Mouse (Mus musculus): ENCODE measurements at regions not wholly inside any gene's neighbourhood (a gene's known extent, or its start where the extent isn't known, plus 50 kb on each side); places are given as distances from the start of the nearest gene placed in this dataset.
A peak's percentile ranks its signal among the peaks of the same experiment; 100 is the strongest.

DNA sequence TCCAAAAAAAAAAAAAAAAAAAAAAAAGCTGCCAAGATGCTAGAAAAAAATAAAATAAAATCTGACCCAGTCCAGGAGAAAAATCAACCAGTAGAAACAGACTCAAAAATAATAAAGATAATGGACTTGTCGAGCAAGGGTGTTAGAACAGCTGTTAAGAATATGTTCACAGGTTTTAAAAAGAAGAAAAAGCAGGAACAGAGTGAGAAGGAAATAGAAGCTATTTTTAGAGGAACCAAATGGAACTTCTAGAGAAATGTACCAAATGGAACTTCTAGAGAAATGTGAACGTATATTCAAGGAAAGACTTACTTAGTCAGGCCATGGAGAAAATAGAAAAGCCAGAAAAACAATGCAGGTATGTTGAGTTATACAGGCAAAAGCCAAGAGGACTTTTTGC, 662.4 kb upstream of the Jmjd1c start:
- no peak for DNase-seq (ENCODE audit: low spot score)

DNA sequence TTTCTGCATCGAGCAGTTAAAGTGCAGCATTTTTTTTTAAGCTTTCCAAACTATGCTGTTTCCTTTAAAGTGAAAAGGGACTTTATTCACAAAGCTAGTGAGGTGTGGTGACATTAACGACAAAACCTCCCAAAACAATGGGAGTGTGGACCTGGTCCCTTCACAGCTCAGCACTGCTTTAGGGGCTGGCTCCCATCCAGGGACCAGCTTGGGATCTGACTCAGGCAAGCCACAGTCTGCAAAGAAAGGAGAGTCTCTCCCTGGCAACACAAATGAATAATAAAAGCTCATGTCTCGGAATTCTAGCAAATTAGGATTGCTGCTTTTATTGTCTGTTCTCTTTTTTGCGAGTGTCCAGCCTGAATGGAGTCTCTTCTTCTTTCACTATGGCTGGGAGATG, 625.2 kb upstream of the Jmjd1c start:
- no peak for DNase-seq (ENCODE audit: low spot score)

GRCm38 (mm10) chr10:66472038-66472437, 623.9 kb upstream of the Jmjd1c start:
- no peak for DNase-seq (ENCODE audit: low spot score)

DNA sequence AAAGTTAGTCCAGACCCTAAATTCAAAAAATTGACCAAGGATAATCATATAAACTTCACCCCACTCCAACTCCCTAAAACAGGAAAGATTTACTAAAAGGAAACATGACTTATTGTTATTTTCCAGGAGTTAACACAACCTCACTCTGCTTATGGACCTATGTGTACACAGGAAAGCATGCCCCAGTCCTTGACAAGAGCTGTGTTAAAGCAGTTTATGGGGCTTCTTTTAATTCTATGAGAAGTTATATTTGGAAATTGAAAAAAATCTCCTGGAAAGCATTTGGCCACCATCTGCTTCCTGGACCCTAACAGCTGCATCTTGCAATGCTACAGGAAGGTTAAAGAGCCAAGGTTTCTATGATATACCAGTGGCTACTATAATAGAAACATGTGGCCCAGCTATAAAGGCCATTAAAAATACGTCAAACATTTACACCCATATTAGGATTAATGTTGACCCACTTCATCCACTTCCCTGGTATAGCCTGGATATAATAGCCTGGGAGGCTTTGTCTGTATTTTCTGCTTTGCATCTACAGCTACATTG, 620.7 kb upstream of the Jmjd1c start:
- DNase-seq (ENCODE audit: low spot score) = no peak

GRCm38 (mm10) chr10:66490871-66491270, 605.1 kb upstream of the Jmjd1c start:
- DNase-seq (ENCODE audit: low spot score) = no peak

- DNase-seq (ENCODE audit: low spot score) = no peak
Measured at GRCm38 (mm10) chr10:66491850-66492249, 604.1 kb upstream of the Jmjd1c start.

DNA sequence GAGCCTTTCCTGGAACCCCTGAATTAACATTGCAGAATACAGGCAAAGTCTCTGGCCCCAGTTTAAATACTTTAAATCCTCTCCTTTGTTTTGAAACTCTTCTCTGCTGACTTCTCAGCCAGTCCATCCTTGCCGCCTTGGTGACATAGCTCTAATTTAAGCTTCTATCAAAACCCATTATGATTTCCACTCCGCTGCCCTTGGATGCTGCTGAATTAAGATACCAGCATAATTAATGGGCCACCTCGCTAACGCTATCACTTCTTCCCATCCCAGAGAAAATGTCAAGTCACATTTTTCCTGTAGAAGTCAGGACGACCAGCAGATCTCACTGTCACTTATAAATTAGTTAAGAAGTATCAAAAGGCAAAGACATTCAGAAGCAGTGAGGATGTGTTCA, 556.1 kb upstream of the Jmjd1c start:
- DNase-seq (ENCODE audit: low spot score) = no peak

DNA sequence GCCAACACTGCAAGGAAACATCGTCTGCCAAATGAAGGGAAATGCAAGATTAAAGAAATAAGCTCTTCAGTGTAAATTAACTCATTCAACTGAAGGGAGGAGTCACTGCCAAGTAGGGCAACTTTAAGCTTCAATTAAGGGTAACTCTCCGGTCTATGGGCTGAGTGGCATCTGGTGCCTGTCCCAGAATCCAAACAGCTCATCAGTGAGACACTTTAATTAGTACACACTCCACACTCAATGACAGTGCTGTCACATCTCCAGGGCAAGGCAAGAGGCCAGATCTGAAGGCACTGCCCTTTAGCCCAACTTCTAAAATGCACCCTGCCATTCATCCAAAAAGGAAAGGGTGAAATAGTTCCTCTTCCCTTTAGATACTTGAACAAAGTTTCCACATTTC, 549.3 kb upstream of the Jmjd1c start:
- no peak for DNase-seq (ENCODE audit: low spot score)

GRCm38 (mm10) chr10:66547660-66548059, 548.3 kb upstream of the Jmjd1c start:
- DNase-seq (ENCODE audit: low spot score) = no peak

DNA sequence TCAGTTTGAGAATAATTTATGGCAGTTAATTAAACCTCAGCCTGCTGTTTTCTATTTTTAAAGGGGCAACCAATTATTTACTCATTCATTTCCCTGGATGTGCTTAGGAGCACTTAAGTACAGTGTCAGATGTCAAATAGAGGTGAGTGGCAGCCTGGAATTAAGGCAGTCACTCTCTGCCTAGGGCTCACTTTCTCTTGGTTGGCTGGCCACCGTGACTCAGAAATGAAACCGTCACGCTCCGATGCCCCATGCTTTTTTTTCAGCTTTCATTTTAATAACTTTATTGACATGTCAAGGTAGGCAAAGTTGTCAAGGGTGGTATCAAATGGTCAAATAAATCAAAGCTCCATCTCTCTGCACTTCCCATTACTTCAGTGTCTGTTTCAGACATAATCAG, 547.9 kb upstream of the Jmjd1c start:
- no peak for DNase-seq (ENCODE audit: low spot score)

GRCm38 (mm10) chr10:66552919-66553318, 543.0 kb upstream of the Jmjd1c start:
- DNase-seq (ENCODE audit: low spot score) = no peak

DNA sequence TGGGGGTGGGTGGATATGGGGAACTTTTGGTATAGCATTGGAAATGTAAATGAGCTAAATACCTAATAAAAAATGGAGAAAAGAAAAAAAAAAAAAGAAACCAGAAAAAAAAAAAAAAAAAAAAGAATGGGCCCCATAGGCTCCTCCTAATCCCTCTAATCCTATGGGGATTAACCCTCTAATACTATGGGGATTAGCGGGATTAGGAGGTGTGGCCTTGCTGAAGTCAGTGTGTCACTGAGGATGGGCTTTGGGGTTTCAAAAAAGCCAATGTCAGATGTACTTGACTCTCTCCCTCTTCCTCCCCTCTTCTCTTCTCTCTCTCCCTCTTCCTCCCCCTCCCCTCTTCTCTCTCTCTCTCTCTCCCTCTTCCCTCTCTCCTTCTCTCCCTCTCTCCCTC, 541.7 kb upstream of the Jmjd1c start:
- DNase-seq (ENCODE audit: low spot score) = no peak

- DNase-seq (ENCODE audit: low spot score) = no peak
Measured at GRCm38 (mm10) chr10:66558097-66558840, 537.7 kb upstream of the Jmjd1c start.

GRCm38 (mm10) chr10:66565374-66565773, 530.6 kb upstream of the Jmjd1c start:
- DNase-seq (ENCODE audit: low spot score) = no peak

- DNase-seq (ENCODE audit: low spot score) = peak; percentile 29
Measured at GRCm38 (mm10) chr10:66574846-66575535, 520.9 kb upstream of the Jmjd1c start.

- DNase-seq (ENCODE audit: low spot score) = no peak
Measured at GRCm38 (mm10) chr10:66593001-66593400, 502.9 kb upstream of the Jmjd1c start.

DNA sequence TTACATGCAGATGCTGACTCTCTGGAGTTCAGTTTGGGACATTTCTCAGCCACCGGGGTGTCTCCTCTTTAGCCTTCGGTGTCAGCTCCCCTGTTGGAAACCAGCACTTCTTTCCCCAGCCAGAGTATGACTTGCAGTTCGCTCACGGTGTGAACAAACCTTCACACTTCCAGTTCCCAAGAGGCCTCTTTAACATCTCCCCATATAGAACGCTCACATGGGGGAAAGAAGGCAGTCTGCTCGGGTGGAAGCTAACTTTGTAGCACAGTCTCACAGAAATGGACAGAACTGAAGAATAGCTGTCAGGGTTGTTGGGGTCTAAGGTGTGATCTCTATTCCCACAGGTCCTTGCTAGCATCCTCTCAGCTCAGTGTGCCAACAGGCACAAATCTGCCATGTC, 502.4 kb upstream of the Jmjd1c start:
- no peak for DNase-seq (ENCODE audit: low spot score)

- no peak for DNase-seq (ENCODE audit: low spot score)
Measured at GRCm38 (mm10) chr10:66597952-66598351, 498.0 kb upstream of the Jmjd1c start.

DNA sequence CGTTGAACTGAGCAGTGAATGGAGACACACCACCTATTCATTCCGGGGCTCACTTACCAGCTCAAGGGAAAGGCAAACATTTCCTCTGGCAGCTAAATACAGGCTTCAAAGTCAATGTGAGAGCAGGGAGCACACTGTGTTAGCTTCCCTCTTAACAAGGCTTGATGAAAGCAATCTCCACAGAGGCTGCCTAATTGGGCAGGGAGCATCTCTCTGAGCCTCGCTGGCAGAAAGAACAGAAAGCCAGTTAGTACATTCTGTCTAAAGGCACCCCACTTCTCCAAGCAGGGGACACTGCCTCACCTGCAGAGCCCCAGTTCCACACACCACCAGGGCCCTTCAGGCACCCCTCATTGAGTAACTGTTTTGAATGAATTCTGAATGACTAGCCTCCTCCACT, 488.8 kb upstream of the Jmjd1c start:
- no peak for DNase-seq (ENCODE audit: low spot score)

- no peak for DNase-seq (ENCODE audit: low spot score)
Measured at GRCm38 (mm10) chr10:66616280-66616679, 479.6 kb upstream of the Jmjd1c start.

GRCm38 (mm10) chr10:66630996-66631395, 464.9 kb upstream of the Jmjd1c start:
- DNase-seq (ENCODE audit: low spot score) = no peak

GRCm38 (mm10) chr10:66640890-66641847, 454.8 kb upstream of the Jmjd1c start:
- DNase-seq (ENCODE audit: low spot score) = peak; percentile 10
